Mouse (Mus musculus) forebrain, embryonic 15.5 days (tissue): ENCODE data around the gene Cyfip2. TPM values are rescaled to one million over a fixed set of nuclear protein-coding genes. Genes with fewer than 3 reads are reported as not detected.
"Not testable (repeated sequence)": the region's sequence is repeated elsewhere in the genome, so short reads cannot be mapped to it uniquely, and the experiment has no call there.

Source experiments
- ATAC-seq: fragments of 200-750 bp; cut with Nextera tagmentation; replicated peaks from 2 replicates; pipeline ENCODE4 v1.8.0; 2017; ENCODE audit warnings: mild to moderate bottlenecking, moderate TSS enrichment, moderate library complexity
- H3K27ac ChIP-seq: fragments of 300-500 bp; sonication (generic); replicated peaks from 2 replicates; pipeline ENCODE4 v1.5.1; 2015; ENCODE audit warnings: mild to moderate bottlenecking, inconsistent platforms
- H3K27me3 ChIP-seq: fragments of 300-500 bp; sonication (generic); 2 replicates; pipeline ENCODE4 v1.6.1; 2015; ENCODE audit warnings: inconsistent platforms
- H3K36me3 ChIP-seq: fragments of 300-500 bp; sonication (generic); 2 replicates; pipeline ENCODE4 v1.6.1; 2015; ENCODE audit warnings: mild to moderate bottlenecking, inconsistent platforms
- H3K4me1 ChIP-seq: fragments of 300-500 bp; sonication (generic); 2 replicates; pipeline ENCODE4 v1.6.1; 2015; ENCODE audit warnings: inconsistent platforms
- H3K4me2 ChIP-seq: fragments of 300-500 bp; sonication (generic); replicated peaks from 2 replicates; pipeline ENCODE4 v1.6.1; 2015; ENCODE audit warnings: mild to moderate bottlenecking, inconsistent platforms
- H3K4me3 ChIP-seq: fragments of 300-500 bp; sonication (generic); 2 replicates; pipeline ENCODE4 v1.5.1; 2015; ENCODE audit warnings: mild to moderate bottlenecking, inconsistent platforms
- H3K9ac ChIP-seq: fragments of 300-500 bp; sonication (generic); replicated peaks from 2 replicates; pipeline ENCODE4 v1.6.1; 2015; ENCODE audit warnings: mild to moderate bottlenecking, inconsistent platforms
- H3K9me3 ChIP-seq: fragments of 300-500 bp; sonication (generic); 2 replicates; pipeline ENCODE4 v1.6.1; 2016; ENCODE audit warnings: inconsistent platforms
- WGBS: fragments of 180-500 bp; shearing (Covaris S2); methylation state at CpG from one replicate; pipeline ENCODE4 v1.1.7; 2015; ENCODE audit warnings: mixed read lengths; 5-methylcytosine and 5-hydroxymethylcytosine counted together
- polyA plus RNA-seq: library from polyadenylated mRNA; unstranded; fragments of >200 nt; fragmentation: Nextera tagmentation; extraction: Ambion mirVana; gene quantifications from 2 replicates; pipeline ENCODE4 v1.2.1, GENCODE M21; 2015

The Cyfip2 gene
- polyA plus RNA-seq, 1 experiment from 2014 or later: 74.8 TPM

GRCm38 (mm10) chr11:46201636-46202546, 110.8 kb downstream of the Cyfip2 start:
- no peak overlapping the region for H3K4me2 ChIP-seq
- 77% methylated on average over 20 of the region's 20 CpGs for WGBS
- no peak overlapping the region for H3K9ac ChIP-seq
- H3K4me1 ChIP-seq: no peaks in the 10 kb centered on the region
- no peaks in the 10 kb centered on the region for H3K9me3 ChIP-seq
- H3K27ac ChIP-seq: no peak overlapping the region
- peaks cover 65% of the 10 kb centered on the region for H3K36me3 ChIP-seq
- H3K27me3 ChIP-seq: no peaks in the 10 kb centered on the region
- no peak for ATAC-seq
- no peak overlapping the region for H3K4me3 ChIP-seq

- ATAC-seq: peak; percentile 53; the same call in 1 of the 2 replicates
- Histone ChIP-seq H3K27ac (no peak overlapping the region), H3K9ac (no peak overlapping the region), H3K27me3 (no peaks in the 10 kb centered on the region), H3K4me2 (no peak overlapping the region), H3K4me3 (no peak overlapping the region), H3K4me1 (no peaks in the 10 kb centered on the region), H3K36me3 (peaks cover 65% of the 10 kb centered on the region), H3K9me3 (no peaks in the 10 kb centered on the region)
- 95% methylated on average over 11 of the region's 11 CpGs for WGBS
These were observed 112.0 kb downstream of the Cyfip2 start for GRCm38 (mm10) chr11:46200664-46201063.

GRCm38 (mm10) chr11:46194175-46194574, 118.5 kb downstream of the Cyfip2 start:
- no peaks in the 10 kb centered on the region for H3K4me1 ChIP-seq
- 95% methylated on average over 4 of the region's 4 CpGs for whole genome bisulfite sequencing
- ATAC-seq: no peak
- no peak overlapping the region for H3K9ac ChIP-seq
- no peaks in the 10 kb centered on the region for H3K27me3 ChIP-seq
- peaks cover 49% of the 10 kb centered on the region for H3K36me3 ChIP-seq
- H3K4me3 ChIP-seq: no peak overlapping the region
- H3K27ac ChIP-seq: no peak overlapping the region
- no peak overlapping the region for H3K4me2 ChIP-seq
- no peaks in the 10 kb centered on the region for H3K9me3 ChIP-seq

- 44% methylated on average over 2 of the region's 2 CpGs for WGBS
- ATAC-seq: no peak
- Histone ChIP-seq H3K4me2 (no peak overlapping the region), H3K9ac (no peak overlapping the region), H3K27me3 (no peaks in the 10 kb centered on the region), H3K4me1 (no peaks in the 10 kb centered on the region), H3K4me3 (no peak overlapping the region), H3K36me3 (peaks cover 5% of the 10 kb centered on the region), H3K9me3 (no peaks in the 10 kb centered on the region), H3K27ac (no peak overlapping the region)
These were observed 124.4 kb downstream of the Cyfip2 start for GRCm38 (mm10) chr11:46188283-46188682.

GRCm38 (mm10) chr11:46185486-46185885, 127.2 kb downstream of the Cyfip2 start:
- WGBS: 34% methylated on average over 4 of the region's 4 CpGs
- no peaks in the 10 kb centered on the region for H3K27me3 ChIP-seq
- no peaks in the 10 kb centered on the region for H3K4me1 ChIP-seq
- no peak overlapping the region for H3K4me2 ChIP-seq
- ATAC-seq: no peak
- no peaks in the 10 kb centered on the region for H3K36me3 ChIP-seq
- H3K9me3 ChIP-seq: no peaks in the 10 kb centered on the region
- H3K4me3 ChIP-seq: no peak overlapping the region
- no peak overlapping the region for H3K9ac ChIP-seq
- no peak overlapping the region; the same call in 1 of the 2 replicates for H3K27ac ChIP-seq

GRCm38 (mm10) chr11:46184946-46185345, 127.7 kb downstream of the Cyfip2 start:
- H3K9me3 ChIP-seq: no peaks in the 10 kb centered on the region
- 70% methylated on average over 3 of the region's 3 CpGs for WGBS
- no peak overlapping the region for H3K4me3 ChIP-seq
- H3K27me3 ChIP-seq: no peaks in the 10 kb centered on the region
- H3K4me1 ChIP-seq: no peaks in the 10 kb centered on the region
- no peak overlapping the region for H3K4me2 ChIP-seq
- no peak overlapping the region; the same call in 1 of the 2 replicates for H3K27ac ChIP-seq
- no peaks in the 10 kb centered on the region for H3K36me3 ChIP-seq
- no peak overlapping the region for H3K9ac ChIP-seq
- ATAC-seq: no peak

GRCm38 (mm10) chr11:46182031-46182430, 130.6 kb downstream of the Cyfip2 start:
- not testable (repeated sequence) for H3K27ac ChIP-seq, H3K4me3 ChIP-seq, H3K9me3 ChIP-seq, H3K4me1 ChIP-seq, H3K36me3 ChIP-seq, H3K9ac ChIP-seq, H3K4me2 ChIP-seq, ATAC-seq, H3K27me3 ChIP-seq
- WGBS: 93% methylated on average over 1 of the region's 1 CpGs

GRCm38 (mm10) chr11:46177246-46178043, 135.2 kb downstream of the Cyfip2 start:
- Histone ChIP-seq H3K4me1 (no peaks in the 10 kb centered on the region), H3K4me3 (no peak overlapping the region), H3K4me2 (no peak overlapping the region), H3K27me3 (no peaks in the 10 kb centered on the region), H3K27ac (no peak overlapping the region), H3K36me3 (no peaks in the 10 kb centered on the region), H3K9ac (no peak overlapping the region), H3K9me3 (no peaks in the 10 kb centered on the region)
- ATAC-seq: no peak
- 77% methylated on average over 10 of the region's 10 CpGs for WGBS

- H3K4me2 ChIP-seq: no peak overlapping the region
- WGBS: 91% methylated on average over 6 of the region's 6 CpGs
- no peaks in the 10 kb centered on the region for H3K27me3 ChIP-seq
- H3K36me3 ChIP-seq: no peaks in the 10 kb centered on the region
- no peak overlapping the region for H3K4me3 ChIP-seq
- no peaks in the 10 kb centered on the region for H3K9me3 ChIP-seq
- no peak for ATAC-seq
- H3K27ac ChIP-seq: no peak overlapping the region
- H3K9ac ChIP-seq: no peak overlapping the region
- no peaks in the 10 kb centered on the region for H3K4me1 ChIP-seq
These were observed 136.5 kb downstream of the Cyfip2 start for GRCm38 (mm10) chr11:46176155-46176554.

- no peaks in the 10 kb centered on the region for H3K27me3 ChIP-seq
- 94% methylated on average over 9 of the region's 9 CpGs for WGBS
- no peak overlapping the region for H3K27ac ChIP-seq
- no peak overlapping the region for H3K9ac ChIP-seq
- no peak for ATAC-seq
- no peak overlapping the region for H3K4me2 ChIP-seq
- H3K36me3 ChIP-seq: no peaks in the 10 kb centered on the region
- H3K4me1 ChIP-seq: no peaks in the 10 kb centered on the region
- H3K4me3 ChIP-seq: no peak overlapping the region
- no peaks in the 10 kb centered on the region for H3K9me3 ChIP-seq
These were observed 140.5 kb downstream of the Cyfip2 start for GRCm38 (mm10) chr11:46172128-46172527.

GRCm38 (mm10) chr11:46169908-46170307, 142.8 kb downstream of the Cyfip2 start:
- Histone ChIP-seq H3K4me1 (peaks cover 9% of the 10 kb centered on the region), H3K4me2 (no peak overlapping the region), H3K36me3 (no peaks in the 10 kb centered on the region), H3K4me3 (no peak overlapping the region), H3K9me3 (no peaks in the 10 kb centered on the region), H3K9ac (no peak overlapping the region), H3K27me3 (no peaks in the 10 kb centered on the region), H3K27ac (no peak overlapping the region)
- 18% methylated on average over 3 of the region's 3 CpGs for WGBS
- ATAC-seq: no peak

GRCm38 (mm10) chr11:46168506-46168905, 144.2 kb downstream of the Cyfip2 start:
- no peaks in the 10 kb centered on the region for H3K9me3 ChIP-seq
- no peak overlapping the region for H3K9ac ChIP-seq
- no peaks in the 10 kb centered on the region for H3K36me3 ChIP-seq
- H3K4me3 ChIP-seq: no peak overlapping the region
- peaks cover 9% of the 10 kb centered on the region for H3K4me1 ChIP-seq
- WGBS: 87% methylated on average over 7 of the region's 7 CpGs
- no peak overlapping the region for H3K4me2 ChIP-seq
- no peak overlapping the region for H3K27ac ChIP-seq
- no peak for ATAC-seq
- H3K27me3 ChIP-seq: no peaks in the 10 kb centered on the region
